Comparison of ENCODE assay signal across 18 mouse cellular contexts in the genomic region with DNA sequence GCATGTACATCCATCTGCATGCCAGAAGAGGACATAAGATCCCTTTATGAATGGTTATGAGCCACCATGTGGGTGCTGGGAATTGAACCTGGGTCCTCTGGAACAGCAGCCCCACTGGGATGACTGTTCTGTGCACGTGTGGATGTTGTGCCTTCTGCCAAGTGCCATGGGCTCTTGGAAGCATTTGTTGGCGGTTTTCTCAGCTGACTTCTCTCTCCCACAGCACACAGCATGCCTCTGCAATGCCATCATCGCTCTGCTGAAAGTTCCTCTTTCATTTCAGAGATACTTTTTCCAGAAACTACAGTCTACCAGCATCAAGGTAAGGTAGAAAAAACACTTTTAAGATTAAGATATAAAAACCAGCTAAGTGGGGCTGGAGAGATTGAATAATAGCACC.
"Had no signal": no experiment of that assay in that cellular context is flagged by ENCODE, and none has a peak within 500 bp of the region (broad histone marks: within the 10 kb centered on the region; RNA-seq: fewer than 3 reads in every experiment).

No protein-coding gene starts in this region.

- H3K4me3 ChIP-seq: kidney, embryonic 15.5 days; left cerebral cortex, adult 2 months; limb, embryonic 12.5 days; limb, embryonic 15.5 days had no signal

- DNase-seq: kidney, postnatal 10 days; kidney, postnatal 36 days; layer of hippocampus, postnatal 36 days; left cerebral cortex, postnatal 4 days; liver, postnatal 0 days; lung, embryonic 14.5 days; midbrain, embryonic 14.5 days; thymus, adult 18-20 months; thymus, postnatal 36 days had no signal

- H3K4me1 ChIP-seq: kidney, embryonic 15.5 days; limb, embryonic 12.5 days; limb, embryonic 15.5 days had no signal

- H3K9me3 ChIP-seq: kidney, embryonic 15.5 days; limb, embryonic 12.5 days; limb, embryonic 15.5 days had no signal

- H3K9ac ChIP-seq: kidney, embryonic 15.5 days; limb, embryonic 12.5 days; limb, embryonic 15.5 days; liver, embryonic 14.5 days; liver, postnatal 0 days; lung, embryonic 14.5 days had no signal

- H3K27me3 ChIP-seq: kidney, embryonic 15.5 days; limb, embryonic 12.5 days; limb, embryonic 15.5 days had no signal

- H3K27ac ChIP-seq: kidney, embryonic 15.5 days; left cerebral cortex, adult 2 months; limb, embryonic 12.5 days; limb, embryonic 15.5 days; liver, embryonic 14.5 days; macrophage had no signal

- H3K4me2 ChIP-seq: kidney, embryonic 15.5 days; limb, embryonic 12.5 days; limb, embryonic 15.5 days; liver, embryonic 11.5 days; lung, embryonic 14.5 days; midbrain, embryonic 11.5 days had no signal

- ATAC-seq: liver, postnatal 0 days; lung, postnatal 0 days had no signal
